Mouse (Mus musculus) lung, embryonic 16.5 days (tissue): ENCODE data around the gene Avil. TPM values are rescaled to one million over a fixed set of nuclear protein-coding genes. Genes with fewer than 3 reads are reported as not detected.

Experiments
- ATAC-seq: fragments of 200-750 bp; cut with Nextera tagmentation; 2 replicates; pipeline ENCODE4 v1.8.0; 2017; ENCODE audit warnings: low read depth, mild to moderate bottlenecking, moderate library complexity
- H3K27ac ChIP-seq: fragments of 300-500 bp; sonication (generic); 2 replicates; pipeline ENCODE4 v1.5.1; 2014; ENCODE audit warnings: mild to moderate bottlenecking, control low read depth, low read length
- H3K27me3 ChIP-seq: fragments of 300-500 bp; sonication (generic); 2 replicates; pipeline ENCODE4 v1.6.1; 2014; ENCODE audit warnings: low read depth, low read length, mixed read lengths; ENCODE audit not compliant: control insufficient read depth, insufficient read depth
- H3K36me3 ChIP-seq: fragments of 300-500 bp; sonication (generic); 2 replicates; pipeline ENCODE4 v1.6.1; 2014; ENCODE audit warnings: low read length; ENCODE audit not compliant: control insufficient read depth, insufficient read depth
- H3K4me1 ChIP-seq: fragments of 300-500 bp; sonication (generic); replicated peaks from 2 replicates; pipeline ENCODE4 v1.6.1; 2014; ENCODE audit warnings: low read length, mixed read lengths; ENCODE audit not compliant: control insufficient read depth, insufficient read depth
- H3K4me2 ChIP-seq: fragments of 300-500 bp; sonication (generic); 2 replicates; pipeline ENCODE4 v1.6.1; 2014; ENCODE audit warnings: low read depth, low read length, control low read depth
- H3K4me3 ChIP-seq: fragments of 300-500 bp; sonication (generic); 2 replicates; pipeline ENCODE4 v1.5.1; 2014; ENCODE audit warnings: mild to moderate bottlenecking, low read length, control low read depth
- H3K9ac ChIP-seq: fragments of 300-500 bp; sonication (generic); 2 replicates; pipeline ENCODE4 v1.6.1; 2014; ENCODE audit warnings: low read length, control low read depth
- H3K9me3 ChIP-seq: fragments of 300-500 bp; sonication (generic); 2 replicates; pipeline ENCODE4 v1.6.1; 2016; ENCODE audit warnings: low read length; ENCODE audit not compliant: control insufficient read depth
- WGBS: fragments of 180-500 bp; shearing (Covaris S2); extraction: QIAGEN DNeasy Blood & Tissue Kit; methylation state at CpG from one replicate; pipeline ENCODE4 v1.1.7; 2014; 5-methylcytosine and 5-hydroxymethylcytosine counted together
- microRNA counts: library from miRNA; unstranded; fragments of <30 nt; microRNA quantifications from one replicate; lab custom pipeline; 2016
- microRNA-seq: library from miRNA; unstranded; fragments of <30 nt; microRNA quantifications from one replicate; pipeline ENCODE4, GENCODE M21; 2016
- polyA plus RNA-seq: library from polyadenylated mRNA; unstranded; fragments of >200 nt; fragmentation: Nextera tagmentation; extraction: Ambion mirVana; gene quantifications from 2 replicates; pipeline ENCODE4 v1.2.1, GENCODE M21; 2015

Avil gene
- polyA plus RNA-seq, 1 experiment from 2014 or later, result 0.20 TPM

- Histone ChIP-seq H3K4me2 (no peak overlapping the region), H3K4me1 (peaks cover 21% of the 10 kb centered on the region), H3K9ac (no peak overlapping the region), H3K27me3 (no peaks in the 10 kb centered on the region; the same call in 1 of the 2 replicates), H3K9me3 (no peaks in the 10 kb centered on the region), H3K36me3 (peaks cover 39% of the 10 kb centered on the region), H3K4me3 (no peak overlapping the region), H3K27ac (no peak overlapping the region)
- 71% methylated on average over 9 of the region's 9 CpGs for WGBS
- ATAC-seq, result no peak
Observed at GRCm38 (mm10) chr10:127065981-127066380, 65.5 kb downstream of the Avil start.

GRCm38 (mm10) chr10:127066519-127067018 is 66.1 kb downstream of the Avil start:
- H3K27ac ChIP-seq, result no peak overlapping the region
- H3K4me3 ChIP-seq, result no peak overlapping the region
- H3K27me3 ChIP-seq, result no peaks in the 10 kb centered on the region; the same call in 1 of the 2 replicates
- H3K4me2 ChIP-seq, result no peak overlapping the region
- 86% methylated on average over 14 of the region's 14 CpGs for WGBS
- H3K9me3 ChIP-seq, result no peaks in the 10 kb centered on the region
- H3K4me1 ChIP-seq, result peaks cover 25% of the 10 kb centered on the region
- no peak for ATAC-seq
- peaks cover 39% of the 10 kb centered on the region for H3K36me3 ChIP-seq
- H3K9ac ChIP-seq, result no peak overlapping the region

GRCm38 (mm10) chr10:127068360-127069038 is 68.0 kb downstream of the Avil start:
- H3K27ac ChIP-seq, result no peak overlapping the region; the same call in none of the 2 replicates
- H3K4me2 ChIP-seq, result peak overlapping the region; percentile 78
- 62% methylated on average over 9 of the region's 9 CpGs for WGBS
- H3K4me3 ChIP-seq, result peak overlapping the region; percentile 82
- ATAC-seq, result no peak
- H3K9ac ChIP-seq, result peak overlapping the region; percentile 85
- no peaks in the 10 kb centered on the region for H3K27me3 ChIP-seq
- H3K4me1 ChIP-seq, result peaks cover 25% of the 10 kb centered on the region
- H3K9me3 ChIP-seq, result no peaks in the 10 kb centered on the region
- H3K36me3 ChIP-seq, result peaks cover 39% of the 10 kb centered on the region

GRCm38 (mm10) chr10:127069281-127070189 is 69.0 kb downstream of the Avil start:
- Histone ChIP-seq H3K27me3 (no peaks in the 10 kb centered on the region), H3K4me2 (peak overlapping the region; percentile 78), H3K9ac (peak overlapping the region; percentile 85), H3K27ac (peak overlapping the region; percentile 95), H3K9me3 (no peaks in the 10 kb centered on the region), H3K36me3 (peaks cover 39% of the 10 kb centered on the region), H3K4me1 (peaks cover 25% of the 10 kb centered on the region), H3K4me3 (peak overlapping the region; percentile 82)
- ATAC-seq, result peak; percentile 46
- 6% methylated on average over 30 of the region's 30 CpGs for WGBS

MicroRNAs within 50 kb of the gene (microRNA counts, 519-probe panel; counts per million panel counts)
- microRNA mmu-miR-26a (lab: Ali Mortazavi, UCI), result 2,791 counts per million, percentile 51 among the panel's probes with 10 or more counts
- not detected for microRNA mmu-miR-546 (lab: Ali Mortazavi, UCI)

Small RNA genes lying within 50 kb of the gene (microRNA-seq; reads per million reads assigned to microRNA genes)
- gene Mir26a-2, result 64.8 reads per million, percentile 46 among the genes with 10 or more reads in this experiment
- gene Mir546, result not detected

Other genes starting within 250 kb of the Avil start
- 13.8 and 14.0 TPM in 2 replicates for gene Atp23, start 99.4 kb upstream of the Avil start, polyA plus RNA-seq
- 66.2 and 72.0 TPM in 2 replicates for gene Ctdsp2, start 22.0 kb upstream of the Avil start, polyA plus RNA-seq
- gene Tsfm, start 30.1 kb downstream of the Avil start, polyA plus RNA-seq, result 69.3 and 71.6 TPM in 2 replicates
- 37.5 and 39.9 TPM in 2 replicates for gene Mettl1, start 40.7 kb downstream of the Avil start, polyA plus RNA-seq
- 0.29 and 0.36 TPM in 2 replicates for gene Eef1akmt3, start 40.8 kb downstream of the Avil start, polyA plus RNA-seq
- 0.11 and 0.38 TPM in 2 replicates for gene Cyp27b1, start 47.5 kb downstream of the Avil start, polyA plus RNA-seq
- gene March9, start 59.5 kb downstream of the Avil start, polyA plus RNA-seq, result 0.46 and 0.53 TPM in 2 replicates
- 1,550 and 1,646 TPM in 2 replicates for gene Cdk4, start 62.8 kb downstream of the Avil start, polyA plus RNA-seq
- gene Tspan31, start 69.6 kb downstream of the Avil start, polyA plus RNA-seq, result 165 and 169 TPM in 2 replicates
- 0.04 and 0.58 TPM in 2 replicates for gene Agap2, start 74.6 kb downstream of the Avil start, polyA plus RNA-seq
- gene Os9, start 120.4 kb downstream of the Avil start, polyA plus RNA-seq, result 108 and 111 TPM in 2 replicates
- gene B4galnt1, start 164.5 kb downstream of the Avil start, polyA plus RNA-seq, result 3.5 and 5.2 TPM in 2 replicates
- gene Slc26a10, start 179.9 kb downstream of the Avil start, polyA plus RNA-seq, result 0.88 and 1.1 TPM in 2 replicates
- gene Arhgef25, start 189.4 kb downstream of the Avil start, polyA plus RNA-seq, result 60.3 and 65.0 TPM in 2 replicates
- 72.9 and 74.8 TPM in 2 replicates for gene Dtx3, start 195.0 kb downstream of the Avil start, polyA plus RNA-seq
- 30.0 and 30.8 TPM in 2 replicates for gene Pip4k2c, start 210.9 kb downstream of the Avil start, polyA plus RNA-seq